Mouse (Mus musculus) MEL-GATA-1-ER (cell line): ENCODE data around the gene Gm42957.
A peak's percentile ranks its signal among the peaks of the same experiment; 100 is the strongest.
"Not testable (repeated sequence)": the region's sequence is repeated elsewhere in the genome, so short reads cannot be mapped to it uniquely, and the experiment has no call there.

Source experiments
- DNase-seq: peaks from one replicate; pipeline ENCODE4 v3.0.0-alpha.2; 2012; ENCODE audit warnings: low read depth; ENCODE audit errors: extremely low read depth

Gene Gm42957

DNA sequence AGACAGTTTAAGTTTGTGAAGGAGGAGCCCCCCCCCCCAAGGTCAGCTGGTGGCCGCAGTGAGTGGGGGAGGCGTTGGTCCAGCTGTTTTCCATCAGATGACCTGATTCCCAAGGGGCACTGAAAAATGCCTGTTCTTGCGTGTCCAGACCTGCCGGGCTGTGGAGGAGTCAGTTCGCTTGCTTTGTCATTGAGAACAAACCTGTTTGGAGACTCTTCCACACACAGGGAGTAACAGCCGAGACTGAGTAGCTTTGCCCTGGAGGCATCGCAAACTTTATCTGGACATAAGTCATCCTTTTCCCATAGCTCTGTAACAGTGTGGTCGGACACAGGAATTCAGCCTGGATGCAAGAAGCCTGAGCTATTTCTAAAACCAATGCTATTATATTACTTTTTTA, 39.2 kb downstream of the Gm42957 start:
- DNase-seq, result no peak

DNA sequence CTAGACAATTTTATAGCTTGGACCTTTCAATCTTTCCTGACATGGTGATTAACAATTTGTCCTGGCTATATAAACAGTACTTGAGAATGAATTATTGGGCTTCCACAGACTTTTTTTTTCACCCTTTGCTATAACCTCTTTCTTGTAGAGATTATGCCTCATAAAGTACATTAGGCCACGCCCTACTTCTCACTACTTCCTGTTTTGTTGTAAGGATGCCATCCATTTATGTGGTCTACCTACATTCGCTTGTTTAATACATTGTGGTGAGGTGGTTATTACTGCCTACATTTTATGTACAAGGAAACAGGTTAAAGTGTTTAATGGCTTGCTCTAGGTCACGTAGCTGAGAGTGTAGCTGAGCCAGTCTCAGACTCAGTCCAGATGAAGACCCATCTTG, 39.9 kb downstream of the Gm42957 start:
- DNase-seq, result peak; percentile 95

DNA sequence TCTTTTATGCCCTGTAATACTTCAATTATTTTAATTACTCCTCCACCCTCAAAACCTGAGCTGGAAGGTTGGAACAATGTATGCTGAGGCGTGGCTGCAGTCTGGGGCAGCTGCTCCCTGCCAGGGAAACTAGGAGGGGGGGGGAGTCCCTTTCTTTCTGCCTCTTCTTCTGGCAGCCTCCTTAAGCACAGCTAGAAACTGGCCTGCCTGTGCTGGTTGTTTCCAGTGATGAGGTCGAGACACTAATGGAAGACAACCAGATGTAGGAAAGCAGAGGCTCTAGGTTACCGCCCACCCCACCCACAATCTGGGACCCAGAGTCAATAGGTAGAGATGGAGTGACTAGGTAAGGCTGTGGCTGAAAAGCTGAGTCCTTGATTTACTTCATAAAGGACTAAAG, 40.4 kb downstream of the Gm42957 start:
- DNase-seq, result no peak

DNA sequence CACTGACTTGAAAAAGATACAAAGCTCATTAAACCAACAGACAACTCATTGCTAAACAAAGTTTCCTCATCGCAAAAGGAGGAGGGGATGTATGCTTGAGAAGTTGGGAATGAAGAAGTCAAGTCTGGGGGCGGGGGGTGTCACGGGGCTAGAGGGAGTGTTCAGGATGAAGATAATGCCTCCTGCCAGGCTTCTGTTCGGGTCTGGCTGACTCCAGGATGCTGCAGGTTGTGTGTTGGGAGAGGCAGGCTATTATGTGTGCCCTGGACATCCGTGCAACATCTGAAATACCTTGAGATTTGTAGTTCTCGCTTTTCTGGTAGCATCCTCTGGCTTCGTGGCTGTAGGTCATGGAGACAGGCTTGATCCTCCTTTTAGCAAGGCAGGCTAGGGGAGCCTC, 43.2 kb downstream of the Gm42957 start:
- no peak for DNase-seq

DNA sequence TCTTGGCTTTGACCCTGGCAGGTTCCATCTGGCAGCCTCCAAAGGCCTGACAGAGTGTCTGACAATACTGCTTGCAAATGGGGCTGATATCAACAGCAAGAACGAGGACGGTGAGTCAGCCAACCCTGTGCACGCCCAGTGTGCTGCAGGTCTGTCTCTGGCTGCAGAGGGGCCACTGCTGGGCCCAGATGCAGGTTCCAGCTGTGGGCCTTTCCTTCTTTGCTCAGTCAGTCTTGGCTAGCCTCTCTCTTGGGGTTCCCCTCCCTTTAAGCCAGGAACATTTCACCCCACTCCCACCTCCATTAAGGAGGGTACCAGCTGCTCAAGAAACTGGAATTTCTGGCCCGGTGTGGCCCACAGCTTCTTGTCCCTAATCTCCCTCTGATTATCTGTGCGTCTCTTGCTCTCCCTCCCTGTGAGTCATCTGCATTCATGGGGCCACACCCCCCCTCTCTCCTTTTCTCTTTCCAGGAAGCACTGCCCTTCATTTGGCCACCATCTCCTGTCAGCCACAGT, 43.9 kb downstream of the Gm42957 start:
- no peak for DNase-seq

DNA sequence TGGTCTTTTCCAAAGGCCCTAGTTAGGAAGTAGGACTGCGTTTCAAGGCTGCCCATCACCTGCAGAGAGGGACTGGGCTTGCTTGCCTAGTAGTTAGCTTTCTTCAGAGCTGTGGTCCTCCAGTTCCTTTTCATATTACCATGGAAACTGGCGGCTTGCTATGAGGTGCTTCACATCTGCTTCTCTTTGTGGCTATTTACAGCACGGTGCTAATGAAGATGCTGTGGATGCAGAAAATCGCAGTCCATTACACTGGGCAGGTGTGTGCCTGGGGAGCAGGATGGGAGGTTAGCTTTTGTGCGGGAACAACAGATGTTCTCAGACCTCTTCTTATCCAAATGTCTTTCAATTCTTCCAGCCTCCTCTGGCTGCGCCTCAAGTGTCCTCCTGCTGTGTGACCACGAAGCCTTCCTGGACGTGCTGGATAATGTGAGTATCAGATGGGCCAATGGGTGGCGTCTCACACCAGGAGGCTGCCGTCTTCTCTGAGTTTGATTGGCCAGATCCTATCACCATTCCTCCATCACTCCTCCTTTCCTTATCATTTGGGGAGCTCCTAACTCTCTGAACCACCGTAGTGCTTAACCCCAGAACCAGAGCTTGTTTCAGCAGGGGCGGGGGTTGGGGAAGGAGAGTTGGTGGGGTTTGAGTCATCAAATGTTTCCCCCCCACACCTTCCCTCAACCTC, 45.1 kb downstream of the Gm42957 start:
- DNase-seq, result no peak

DNA sequence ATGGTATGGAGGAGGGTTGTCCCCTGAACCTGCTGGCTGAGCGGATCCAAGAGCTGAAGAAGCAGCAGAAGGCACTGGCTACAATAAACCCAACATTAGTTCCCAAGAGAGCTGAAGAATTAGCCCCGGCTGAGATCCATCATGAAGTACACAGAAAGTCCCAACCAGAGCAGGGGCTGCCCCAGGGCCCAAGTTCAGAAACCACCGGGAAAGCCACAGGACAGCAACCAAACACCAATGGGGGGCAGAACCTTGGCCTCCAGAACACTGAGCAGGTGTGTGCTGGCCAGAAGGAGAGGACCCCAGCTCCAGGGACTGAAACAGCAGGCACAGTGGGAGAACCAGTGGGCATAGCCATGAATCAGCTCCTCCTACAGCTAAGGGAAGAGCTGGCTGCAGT, 48.2 kb downstream of the Gm42957 start:
- DNase-seq, result no peak

DNA sequence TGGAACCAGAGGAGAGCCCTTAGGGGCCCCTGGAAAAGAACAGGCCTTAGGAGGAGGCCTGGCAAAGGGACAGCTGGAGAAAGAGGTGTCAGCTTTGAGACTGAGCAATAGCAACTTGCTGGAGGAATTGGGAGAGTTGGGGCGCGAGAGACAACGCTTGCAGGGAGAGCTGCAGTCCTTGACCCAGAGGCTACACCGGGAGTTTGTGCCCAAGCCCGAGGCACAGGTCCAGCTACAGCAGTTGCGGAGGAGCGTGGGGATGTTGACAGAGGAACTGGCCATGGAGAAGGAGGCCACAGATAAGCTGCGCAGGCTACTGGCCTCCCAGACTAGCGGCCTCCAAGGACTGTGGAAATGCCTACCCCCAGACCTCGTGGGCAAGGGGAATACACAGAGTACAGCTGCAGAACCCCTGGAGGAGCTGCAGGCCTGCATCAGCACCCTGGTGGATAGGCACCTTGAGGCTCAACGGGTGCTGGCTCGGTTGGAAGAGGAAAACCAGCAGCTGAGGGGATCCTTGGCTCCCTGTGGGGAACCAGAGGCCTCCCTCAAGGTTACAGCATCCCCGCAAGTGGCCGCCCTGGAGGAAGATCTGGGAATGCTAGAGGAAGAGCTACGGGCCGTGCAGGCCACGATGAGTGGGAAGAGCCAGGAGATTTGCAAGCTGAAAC, 49.0 kb downstream of the Gm42957 start:
- DNase-seq, result no peak

DNA sequence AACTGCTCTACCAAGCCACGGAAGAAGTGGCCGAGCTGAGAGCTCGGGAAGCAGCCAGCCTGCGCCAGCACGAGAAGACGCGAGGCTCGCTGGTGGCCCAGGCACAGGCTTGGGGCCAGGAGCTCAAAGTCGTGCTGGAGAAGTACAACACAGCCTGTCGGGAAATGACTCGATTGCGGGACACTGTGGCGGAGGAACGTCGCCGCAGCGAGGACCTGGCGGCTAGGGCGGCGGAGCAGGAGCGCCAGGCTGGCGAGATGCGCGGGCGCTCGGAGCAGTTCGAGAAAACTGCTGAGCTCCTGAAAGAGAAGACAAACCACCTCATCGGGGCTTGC, 49.5 kb downstream of the Gm42957 start:
- DNase-seq, result no peak

DNA sequence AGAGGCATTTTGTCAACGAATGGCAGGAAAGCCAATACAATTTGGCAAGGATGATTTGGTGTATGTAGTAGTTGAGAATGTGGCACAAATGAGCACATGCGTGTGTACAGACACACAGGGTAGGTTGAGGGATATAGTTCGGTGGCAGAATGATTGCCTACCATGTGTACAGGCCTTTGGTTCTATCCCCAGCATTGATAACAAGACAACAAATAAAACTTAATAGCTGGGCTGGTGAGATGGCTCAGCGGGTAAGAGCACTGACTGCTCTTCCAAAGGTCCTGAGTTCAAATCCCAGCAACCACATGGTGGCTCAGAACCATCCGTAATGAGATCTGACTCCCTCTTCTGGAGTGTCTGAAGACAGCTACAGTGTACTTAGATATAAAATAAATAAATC, 50.8 kb downstream of the Gm42957 start:
- not testable (repeated sequence) for DNase-seq

DNA sequence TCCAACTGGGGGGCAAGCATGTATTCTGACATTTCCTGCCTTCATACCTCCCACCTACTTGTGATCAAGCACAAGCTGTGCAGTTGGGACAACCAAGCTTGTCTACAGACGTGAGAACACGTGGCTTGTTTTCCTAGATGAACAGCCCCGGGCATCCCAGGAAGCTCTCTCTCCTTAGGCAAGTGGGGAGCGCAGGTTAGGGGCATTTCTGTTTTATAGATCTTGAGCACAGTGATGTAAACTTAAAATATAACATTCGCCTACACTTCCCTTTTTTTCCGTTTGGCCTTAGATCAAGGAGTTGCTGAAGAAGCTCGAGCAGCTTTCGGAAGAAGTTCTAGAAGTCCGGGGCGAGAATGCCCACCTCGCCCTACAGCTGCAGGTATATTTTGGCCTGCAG, 53.6 kb downstream of the Gm42957 start:
- peak; percentile 70 for DNase-seq

DNA sequence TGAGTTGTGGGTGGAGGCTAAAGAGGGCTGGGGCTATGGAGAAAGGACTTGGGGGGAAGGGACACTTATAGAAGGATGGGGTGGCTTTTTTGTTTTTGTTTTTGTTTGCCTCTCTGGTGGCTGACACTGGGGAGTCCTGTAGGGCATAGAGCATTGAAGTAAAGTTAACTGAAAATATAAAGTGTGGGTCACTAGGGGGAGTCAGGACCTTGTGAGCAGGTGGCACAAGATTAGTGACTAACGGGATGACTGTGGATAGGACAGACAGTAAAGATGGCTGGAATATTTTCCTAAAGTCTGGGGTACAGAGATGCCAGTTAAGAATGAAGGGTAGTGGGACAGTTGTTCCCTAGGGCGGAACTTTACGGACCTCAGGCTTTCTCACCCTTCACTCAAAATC, 55.0 kb downstream of the Gm42957 start:
- DNase-seq, result no peak

DNA sequence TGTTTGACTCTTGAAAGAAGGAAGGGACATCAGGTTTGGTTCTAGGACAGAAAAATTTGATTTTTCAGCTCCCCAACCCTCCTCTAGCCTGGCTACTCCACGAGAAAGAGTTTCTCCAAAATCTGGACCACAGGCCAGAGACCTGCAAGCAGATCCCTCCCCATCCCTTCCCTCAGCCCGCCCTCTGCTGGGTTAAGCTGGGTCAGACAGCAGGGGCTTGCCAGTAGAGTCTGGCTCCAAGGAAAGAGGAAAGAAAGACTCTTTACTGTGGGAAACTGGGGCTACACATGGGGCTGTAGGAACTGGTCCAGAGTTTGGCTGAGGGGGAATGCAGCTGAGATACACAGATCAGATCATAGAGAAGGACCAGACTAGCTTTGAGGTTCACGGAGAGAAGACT, 57.2 kb downstream of the Gm42957 start:
- DNase-seq, result no peak

DNA sequence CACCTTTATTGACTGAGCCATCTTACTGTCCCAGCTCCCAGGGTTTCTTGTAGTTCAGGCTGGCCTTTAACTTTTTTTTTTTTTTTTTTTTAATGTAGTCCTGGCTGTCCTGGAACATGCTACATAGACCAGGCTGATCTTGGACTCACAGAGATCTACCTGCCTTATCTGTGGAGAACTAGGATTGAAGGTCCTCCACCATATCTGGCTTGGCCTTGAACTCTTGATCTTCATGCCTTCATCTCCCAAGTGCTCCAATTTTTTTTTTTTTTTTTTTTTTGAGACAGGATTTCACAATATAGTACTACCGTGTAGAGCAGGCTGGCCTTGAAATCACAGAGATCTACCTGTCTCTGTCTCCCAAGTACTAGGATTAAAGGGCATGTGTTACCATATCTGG, 58.3 kb downstream of the Gm42957 start:
- DNase-seq, result no peak

DNA sequence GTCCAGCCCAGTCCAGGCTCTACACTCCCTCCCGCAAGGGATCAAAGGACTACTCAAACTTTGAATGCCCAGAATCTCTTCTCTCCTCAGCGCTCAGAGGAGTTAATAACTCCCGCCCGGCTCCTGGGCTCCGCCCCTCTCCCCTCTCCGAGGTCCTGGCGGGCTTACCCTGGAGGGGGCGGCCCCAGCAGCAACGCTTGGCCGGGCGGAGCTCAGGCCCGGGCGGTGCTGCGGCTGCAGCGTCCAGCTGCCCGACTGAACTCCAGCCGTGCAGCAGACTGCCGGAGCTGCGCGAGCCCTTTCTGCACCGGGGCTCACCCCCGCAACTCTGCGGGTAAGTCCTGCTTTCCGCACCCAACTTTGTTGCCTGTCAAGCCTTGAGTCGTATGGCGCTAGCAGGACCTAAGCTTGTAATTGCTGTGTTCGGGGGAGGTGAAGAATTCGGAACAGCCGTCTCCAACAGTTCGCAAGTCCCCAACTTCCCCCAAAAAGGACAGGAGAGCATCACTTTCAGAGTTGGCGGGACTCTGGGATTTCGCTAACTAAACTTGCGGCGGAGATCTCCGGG, 61.0 kb downstream of the Gm42957 start, which contains the start of gene Pias3:
Gene Pias3 (plus strand): TSS at position 187 of the 568 bp plus-strand sequence.
- peak; percentile 80 for DNase-seq

DNA sequence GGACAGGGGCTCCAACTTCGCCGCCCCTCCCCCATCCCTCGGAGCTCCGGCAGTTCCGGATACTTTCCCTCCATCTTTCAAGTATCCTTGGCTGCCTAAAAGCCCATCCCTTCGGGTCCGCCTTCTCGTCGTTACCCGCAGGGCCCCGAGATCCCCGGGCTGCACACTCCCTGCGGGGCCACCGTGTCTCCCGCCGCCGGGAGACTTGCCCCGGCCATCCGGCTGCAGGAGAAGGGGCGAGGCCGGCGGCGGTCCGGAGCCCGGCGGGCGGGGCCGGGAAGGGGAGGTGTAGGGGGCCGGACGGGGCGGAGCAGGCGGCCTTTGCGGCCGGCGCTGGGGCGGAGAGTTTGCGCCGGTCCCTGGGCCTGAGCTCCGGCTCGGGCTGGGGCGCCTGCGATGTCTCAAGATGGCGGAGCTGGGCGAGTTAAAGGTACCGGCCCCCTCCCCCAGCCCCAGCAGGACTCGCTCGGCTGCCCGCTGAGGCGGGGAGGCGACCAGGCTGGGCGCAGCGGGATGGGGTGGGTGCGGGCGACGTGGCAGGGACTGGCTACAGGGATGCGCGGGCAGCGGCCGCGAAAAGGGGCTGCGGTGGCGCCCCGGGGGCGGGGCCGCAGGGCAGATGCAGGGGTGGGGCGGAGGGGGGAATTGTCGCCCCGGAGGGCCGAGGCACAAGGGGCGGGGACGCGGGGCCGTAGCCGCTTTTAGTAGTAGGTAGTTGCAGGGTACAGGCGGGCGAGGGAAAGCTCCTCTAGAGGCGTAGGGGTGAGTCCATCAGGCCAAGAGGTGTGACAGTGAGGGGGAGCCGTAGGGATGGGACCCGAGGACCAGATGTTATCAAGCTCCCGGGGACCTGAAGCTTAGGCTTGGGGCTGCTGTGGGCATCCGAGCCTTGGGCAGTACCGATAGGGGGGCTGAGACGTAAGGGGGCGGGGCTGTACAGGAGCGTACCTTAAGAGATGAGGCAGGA, 61.8 kb downstream of the Gm42957 start:
- DNase-seq, result peak; percentile 85

DNA sequence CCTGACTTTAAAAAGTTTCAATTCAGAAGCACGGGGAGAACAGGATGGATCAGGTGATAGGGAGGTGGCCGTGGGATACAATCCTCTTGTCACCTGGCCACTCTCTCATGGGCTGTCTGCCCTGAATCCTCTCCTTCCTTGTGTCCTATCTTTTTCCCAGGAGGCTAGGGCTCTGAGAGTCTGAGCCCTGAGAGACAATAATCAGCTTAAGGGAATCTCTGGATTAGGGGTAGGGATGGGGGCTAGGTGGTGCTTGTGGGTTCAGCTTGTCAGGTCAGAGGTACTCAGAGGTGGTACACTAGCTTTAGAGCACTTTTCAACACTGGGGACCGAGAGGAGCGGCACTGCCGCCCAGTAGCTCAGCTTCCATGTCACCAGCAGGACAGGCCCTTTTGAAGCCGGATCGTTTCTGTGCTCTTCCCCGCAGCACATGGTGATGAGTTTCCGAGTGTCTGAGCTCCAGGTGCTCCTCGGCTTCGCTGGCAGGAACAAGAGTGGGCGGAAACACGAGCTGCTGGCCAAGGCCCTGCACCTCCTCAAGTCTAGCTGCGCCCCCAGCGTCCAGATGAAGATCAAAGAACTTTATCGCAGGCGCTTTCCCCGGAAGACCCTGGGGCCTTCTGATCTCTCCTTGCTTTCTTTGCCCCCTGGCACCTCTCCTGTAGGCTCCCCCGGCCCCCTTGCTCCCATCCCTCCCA, 63.9 kb downstream of the Gm42957 start:
- no peak for DNase-seq

DNA sequence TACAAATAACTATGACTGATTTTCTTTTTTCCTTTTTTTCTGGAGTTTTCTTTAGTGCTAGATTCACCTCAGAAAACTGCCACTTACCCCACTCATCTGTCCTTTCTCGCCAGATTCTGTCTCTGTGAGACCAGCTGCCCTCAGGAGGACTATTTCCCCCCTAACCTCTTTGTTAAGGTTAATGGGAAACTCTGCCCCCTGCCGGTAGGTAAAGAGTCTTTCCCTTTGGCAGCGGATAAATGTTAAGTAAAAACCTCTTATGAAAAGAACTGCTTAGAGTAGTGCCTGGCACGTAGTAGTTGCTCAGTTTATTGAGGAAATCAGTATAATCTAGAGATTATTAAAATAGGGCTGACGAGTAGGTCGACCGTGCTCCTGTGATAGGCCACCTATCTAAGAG, 65.1 kb downstream of the Gm42957 start:
- DNase-seq, result peak; percentile 71

DNA sequence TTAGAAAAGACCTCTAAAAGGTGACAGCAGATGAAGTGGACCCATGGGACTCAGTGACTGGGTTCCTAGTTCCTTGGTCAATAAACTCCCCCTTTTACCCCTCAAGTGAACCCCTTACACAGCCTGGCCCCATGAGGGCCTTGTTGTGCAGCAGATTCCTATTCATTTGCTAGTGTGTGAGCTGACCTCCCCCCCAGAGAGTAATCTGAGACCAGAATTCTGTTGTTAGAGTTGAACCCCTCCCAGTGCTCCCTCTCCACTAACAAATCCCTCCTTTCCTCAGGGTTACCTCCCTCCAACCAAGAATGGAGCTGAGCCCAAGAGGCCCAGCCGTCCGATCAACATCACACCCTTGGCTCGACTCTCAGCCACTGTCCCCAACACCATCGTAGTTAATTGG, 65.7 kb downstream of the Gm42957 start:
- DNase-seq, result no peak
